Mouse (Mus musculus) cerebellum, postnatal 4 days (tissue): ENCODE data around the gene Stac2.

Source experiments
- DNase-seq, 2 experiments: peaks; one replicate each; pipeline ENCODE4 v3.0.0; 2022; ENCODE audit warnings: low spot score in 2 of 2, mixed read lengths in 1 of 2

Stac2 gene

DNA sequence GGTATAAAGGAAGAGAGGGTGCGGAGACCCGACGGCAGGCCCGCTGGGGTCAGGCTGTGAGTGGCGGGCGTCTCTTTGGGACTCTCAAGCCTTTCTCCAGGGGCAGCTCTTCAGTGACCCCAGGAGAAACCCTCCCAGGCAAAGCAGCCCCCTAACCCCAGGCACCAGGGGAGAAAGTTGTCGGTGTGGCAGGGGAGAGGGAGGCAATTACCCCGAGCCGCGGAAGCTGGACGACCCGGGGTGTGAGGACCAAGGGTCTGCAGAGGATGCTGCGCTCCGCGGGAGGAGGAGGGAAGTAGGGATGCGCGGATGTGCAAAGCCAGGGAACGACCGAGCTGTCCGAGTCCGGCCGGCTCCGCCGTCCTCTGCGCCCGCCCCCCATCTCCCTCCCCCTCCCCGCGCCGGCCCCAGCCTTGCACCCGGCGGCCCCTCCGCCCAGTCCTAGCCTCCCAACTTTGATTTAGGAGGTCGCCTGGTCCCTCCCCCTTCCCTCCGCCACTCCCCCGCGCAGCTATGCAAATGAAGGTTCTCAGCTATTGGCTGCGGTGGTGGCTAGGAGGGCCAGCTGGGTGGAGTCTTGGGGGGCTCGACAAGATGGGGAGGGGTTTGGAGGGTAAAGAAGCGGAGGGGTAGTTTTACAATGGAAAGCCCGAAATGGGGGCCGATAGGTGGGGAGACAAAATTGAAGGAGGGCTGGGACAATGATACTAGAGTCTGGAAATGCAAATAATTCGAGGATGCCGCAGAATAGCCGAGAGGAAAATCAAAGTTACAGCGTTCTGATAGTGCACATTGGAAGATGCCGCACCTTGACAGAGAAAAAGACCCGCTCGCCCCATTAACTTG, at the start of gene Stac2:
Stac2 (minus strand) TSS at position 474 of the 846 bp plus-strand sequence.
- peak in 1 of 2 experiments; percentile 45 for DNase-seq

DNA sequence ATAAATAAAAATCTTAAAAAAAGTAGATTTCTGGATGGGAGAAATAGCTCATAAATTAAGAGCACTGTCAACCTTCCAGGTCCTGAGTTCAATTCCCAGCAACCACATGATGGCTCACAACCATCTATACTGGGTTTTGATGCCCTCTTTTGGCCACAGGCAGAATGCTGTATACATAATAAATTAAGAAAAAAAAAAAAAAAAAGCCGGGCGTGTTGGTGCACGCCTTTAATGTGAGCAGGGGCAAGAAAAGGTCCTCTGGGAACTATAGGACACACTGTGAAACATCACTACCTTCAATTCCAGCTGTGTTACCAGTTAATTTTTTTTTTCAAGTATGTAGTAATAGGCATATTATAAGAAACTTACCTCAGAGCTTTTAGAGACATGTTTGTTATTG, 48.1 kb upstream of the Stac2 start:
- DNase-seq: no peak

DNA sequence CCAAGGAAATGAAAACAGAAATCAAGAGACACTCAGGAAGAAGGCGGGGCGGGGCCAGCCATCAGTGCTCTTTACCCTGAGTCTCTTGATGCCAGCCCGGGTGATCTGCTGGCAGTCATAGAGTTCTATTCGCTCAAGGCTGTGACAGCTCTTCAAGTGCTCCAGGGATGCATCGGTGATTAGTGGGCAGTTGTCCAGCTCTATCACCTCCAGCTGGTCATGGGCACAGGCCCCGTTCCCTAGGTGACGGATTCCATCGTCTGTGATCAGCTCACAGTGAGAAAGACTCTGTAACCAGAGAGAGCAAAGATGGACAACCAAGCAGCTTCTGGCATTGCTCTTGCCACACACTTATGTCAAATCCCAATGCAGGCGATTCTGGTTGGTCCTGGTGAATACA, 37.3 kb upstream of the Stac2 start:
- DNase-seq: no peak

DNA sequence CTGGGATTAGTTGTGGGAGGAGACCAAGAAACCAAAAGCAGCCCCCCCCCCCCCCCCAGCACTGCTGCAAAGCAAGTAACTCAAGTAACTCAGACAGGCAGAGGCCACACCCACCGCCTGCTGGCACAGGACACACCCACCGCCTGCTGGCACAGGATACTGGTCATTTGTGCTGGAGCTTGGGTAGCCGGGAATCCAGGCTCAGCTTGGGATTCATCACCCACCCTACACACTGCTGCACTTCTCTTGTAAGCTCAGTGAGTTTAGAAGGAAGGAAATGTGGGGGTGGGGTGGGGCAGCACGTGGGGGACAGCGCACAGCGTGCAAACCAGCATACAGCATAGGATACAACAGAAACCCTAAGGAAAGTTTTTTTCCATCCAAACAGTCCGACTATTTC, 35.0 kb upstream of the Stac2 start:
- DNase-seq: no peak

DNA sequence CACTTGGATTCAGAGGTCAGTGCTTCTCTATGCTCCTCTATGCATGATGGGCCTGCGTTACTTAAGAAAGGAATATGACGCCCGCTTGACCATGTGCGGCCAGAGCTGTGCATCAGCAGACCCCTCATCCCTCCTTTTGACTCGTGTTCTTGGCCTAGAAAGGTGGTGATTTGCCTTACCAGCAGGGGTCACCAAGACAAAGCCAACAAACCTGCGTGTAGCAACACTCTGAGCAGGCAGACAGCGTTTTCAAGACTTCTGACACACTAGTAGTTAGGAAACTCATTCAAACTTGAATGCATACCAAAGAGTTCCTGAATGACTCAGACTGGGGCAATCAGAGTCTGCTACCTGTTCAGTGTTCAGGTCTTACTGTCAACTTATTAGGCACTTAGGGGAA, 33.3 kb upstream of the Stac2 start:
- DNase-seq: no peak

DNA sequence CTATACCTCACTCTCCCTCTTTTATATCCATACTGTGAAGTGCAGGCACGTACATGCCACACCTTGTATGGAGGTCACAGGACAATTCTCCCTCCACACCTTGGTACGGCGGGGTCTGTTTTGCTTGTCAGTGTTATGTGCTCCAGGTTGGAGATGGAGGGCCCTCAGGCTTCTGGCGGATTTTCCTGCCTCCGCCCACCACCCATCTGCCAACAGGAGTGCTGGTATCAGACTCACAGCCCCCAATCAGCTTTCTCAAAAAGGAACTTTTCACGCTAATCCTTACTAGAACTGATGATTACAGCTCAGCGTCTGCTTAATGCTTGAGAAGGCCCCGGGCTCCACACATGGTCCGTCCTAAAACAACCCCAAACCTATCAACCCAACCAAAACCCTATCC, 32.9 kb upstream of the Stac2 start:
- DNase-seq: no peak

DNA sequence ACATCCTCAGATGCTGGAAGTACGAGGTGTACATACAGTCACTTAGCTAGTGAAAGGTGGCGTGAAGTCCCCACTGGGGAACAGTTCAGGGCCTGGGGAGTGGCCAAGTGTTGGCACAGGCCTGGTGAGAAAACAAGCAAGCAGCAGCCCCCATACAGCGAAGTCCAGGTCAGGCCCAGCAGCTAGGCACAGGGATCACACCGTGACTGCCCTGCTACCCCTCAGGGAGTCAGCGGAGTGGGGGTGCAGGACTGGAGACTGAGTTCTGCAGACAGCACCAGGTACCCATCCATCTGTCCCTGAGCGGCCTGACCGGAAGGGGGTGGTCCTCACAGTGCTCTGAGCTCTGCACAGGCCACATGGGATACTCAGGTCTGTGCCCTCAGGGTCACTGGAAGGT, 29.5 kb upstream of the Stac2 start:
- DNase-seq: no peak

DNA sequence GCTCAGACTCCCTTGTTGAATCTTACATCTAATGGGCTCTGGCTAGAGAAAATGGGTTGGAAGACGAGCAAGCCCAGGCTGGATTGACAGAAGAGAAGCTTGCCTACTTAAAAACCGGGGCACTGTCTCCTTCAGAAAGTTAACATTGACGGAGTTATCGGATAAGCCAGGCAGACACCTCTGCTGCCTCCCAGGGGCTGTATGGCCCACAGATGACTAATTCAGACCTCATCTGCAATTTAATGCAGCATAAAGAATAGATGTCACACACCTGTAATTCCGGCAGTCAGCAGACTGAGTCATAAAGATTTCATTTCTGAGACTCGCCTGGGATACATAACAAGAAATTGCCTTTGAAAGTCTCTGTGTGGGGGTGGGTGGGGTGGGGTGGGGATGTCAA, 27.2 kb upstream of the Stac2 start:
- DNase-seq: no peak

DNA sequence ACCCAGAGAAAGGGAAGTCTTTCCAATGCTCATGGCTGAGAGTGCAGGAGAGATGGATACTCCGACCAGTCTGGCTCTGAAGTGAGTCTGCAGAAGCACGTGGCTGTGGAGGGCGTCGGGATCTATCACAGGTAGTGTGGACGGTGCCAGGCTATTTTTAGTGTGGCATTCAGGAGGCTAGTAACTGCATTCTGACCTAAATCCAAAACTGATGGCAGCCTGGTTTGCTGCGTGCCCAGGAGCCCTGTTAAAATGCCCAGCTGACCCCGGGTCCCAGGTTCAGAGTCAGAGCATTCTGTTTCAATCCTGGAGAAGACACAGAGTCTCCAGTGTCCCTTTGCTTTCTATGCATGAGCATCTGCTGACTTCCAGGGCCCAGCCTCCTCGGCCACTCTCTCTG, 23.8 kb upstream of the Stac2 start:
- no peak for DNase-seq

DNA sequence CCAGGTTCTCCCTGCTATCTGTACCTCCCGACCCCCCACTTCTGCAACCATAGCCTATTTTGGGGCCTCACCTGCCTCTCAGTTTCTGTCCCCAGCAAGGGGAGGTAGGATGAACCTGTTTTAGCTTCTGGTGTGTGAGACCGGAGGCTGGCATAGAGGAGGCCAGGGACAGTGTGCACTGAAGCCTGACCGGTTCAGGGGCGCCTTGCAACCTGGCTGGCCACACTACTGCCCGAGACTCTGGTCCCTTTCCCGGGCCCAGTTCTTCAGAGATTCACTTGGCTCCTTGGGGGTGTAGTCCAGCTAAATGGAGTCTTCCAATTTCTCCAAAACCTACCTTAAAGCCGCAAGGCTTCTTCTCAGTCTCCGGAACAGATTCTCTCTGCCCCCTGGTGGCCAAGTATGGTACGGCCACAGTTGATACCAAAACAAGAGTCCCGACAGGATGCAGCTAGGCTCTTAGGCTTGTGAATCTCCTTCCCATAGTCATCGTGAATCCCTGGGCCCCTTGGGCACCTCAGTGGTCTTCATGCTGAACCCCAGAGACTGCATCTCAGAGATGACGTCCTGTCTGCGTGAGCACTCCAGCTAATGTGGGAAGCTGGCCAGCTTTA, 22.0 kb upstream of the Stac2 start:
- DNase-seq: peak; percentile 95

DNA sequence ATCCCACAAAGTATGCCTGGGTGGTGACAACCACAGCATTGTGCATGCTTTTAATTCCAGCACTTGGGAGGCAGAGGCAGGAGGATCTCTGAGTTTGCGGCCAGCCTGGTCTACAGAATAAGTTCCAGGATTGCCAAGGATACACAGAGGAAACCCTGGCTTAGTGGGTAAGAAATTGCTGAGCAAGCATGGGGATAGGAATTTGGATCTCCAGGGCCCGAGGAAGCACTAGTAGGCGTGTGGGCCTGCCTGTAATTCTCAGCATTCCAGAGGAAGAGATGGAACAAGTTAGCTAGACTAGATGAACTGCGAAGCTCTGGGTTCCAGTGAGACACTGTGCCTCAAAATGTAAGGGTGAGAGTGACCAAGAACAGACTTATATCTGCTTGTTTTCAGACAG, 20.2 kb upstream of the Stac2 start:
- DNase-seq: no peak

DNA sequence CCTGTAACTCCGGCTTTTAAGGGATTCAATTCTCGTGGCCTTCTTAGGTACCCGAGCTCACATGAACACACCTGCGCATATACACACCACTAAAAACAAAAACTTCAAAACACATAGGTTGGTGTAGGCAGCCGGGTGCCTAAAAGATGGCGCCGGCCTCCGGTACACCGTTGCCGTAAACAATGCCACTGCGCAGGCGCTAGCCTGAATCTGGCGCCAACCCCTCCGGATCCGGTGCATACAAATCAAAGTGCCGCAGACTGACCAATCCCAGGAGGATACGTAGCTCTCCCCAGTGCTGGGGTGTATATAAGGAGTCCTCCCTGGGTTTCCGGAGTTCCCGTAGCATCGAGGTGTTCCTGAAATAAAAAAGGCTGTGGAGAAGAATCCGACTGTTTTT, 14.0 kb upstream of the Stac2 start:
- DNase-seq: no peak

DNA sequence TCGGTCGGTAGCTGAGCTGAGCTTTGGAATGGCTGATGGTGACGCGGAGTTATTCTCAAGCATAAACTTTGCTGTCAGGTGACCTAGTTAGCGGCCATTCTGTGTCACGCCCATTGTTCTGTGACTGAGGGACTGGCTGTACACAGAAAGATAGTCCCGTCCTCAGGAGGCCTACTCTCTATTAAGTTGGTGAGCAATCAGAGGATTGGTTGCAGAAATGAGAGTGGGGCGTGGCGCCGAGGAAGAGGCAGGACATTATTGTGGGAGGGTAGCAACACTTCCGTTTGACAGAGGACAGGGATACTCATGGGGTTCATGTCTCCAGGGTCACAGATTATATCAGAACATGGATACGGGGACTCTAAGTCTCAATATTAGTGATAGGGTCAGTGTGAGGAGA, 12.9 kb upstream of the Stac2 start:
- DNase-seq: no peak

DNA sequence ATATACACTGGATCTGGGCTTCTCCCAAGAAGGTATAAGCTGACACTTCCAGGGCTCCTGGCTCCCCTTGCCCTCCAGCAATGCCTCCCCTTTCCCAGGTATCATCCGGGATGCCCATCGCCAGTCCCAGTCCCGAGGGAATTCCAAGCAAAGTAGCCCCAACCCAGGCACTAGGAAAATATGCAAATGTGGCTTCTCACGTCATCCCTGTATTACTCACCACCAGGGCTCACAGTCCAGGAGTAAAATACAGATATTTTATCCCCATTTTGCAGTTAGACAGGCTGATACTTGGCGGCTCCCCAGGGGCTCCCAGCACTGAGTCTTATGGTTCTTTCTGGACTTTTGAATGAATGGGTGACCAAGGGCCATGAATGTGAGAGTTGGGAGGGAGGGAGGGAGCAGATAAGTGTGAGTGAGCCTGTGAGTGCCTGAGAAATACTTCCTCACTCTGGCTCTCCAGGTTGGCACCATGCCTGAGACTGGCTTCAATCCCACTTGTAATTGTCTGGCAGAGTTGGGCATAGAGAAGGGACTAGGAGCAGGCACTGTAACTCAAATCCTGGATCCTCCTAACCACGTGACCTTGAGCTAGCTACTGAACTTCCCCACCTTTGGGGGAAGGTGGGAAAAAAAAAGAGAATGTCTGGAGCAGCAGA, 8.8 kb upstream of the Stac2 start:
- peak in 1 of 2 experiments; percentile 80 for DNase-seq

DNA sequence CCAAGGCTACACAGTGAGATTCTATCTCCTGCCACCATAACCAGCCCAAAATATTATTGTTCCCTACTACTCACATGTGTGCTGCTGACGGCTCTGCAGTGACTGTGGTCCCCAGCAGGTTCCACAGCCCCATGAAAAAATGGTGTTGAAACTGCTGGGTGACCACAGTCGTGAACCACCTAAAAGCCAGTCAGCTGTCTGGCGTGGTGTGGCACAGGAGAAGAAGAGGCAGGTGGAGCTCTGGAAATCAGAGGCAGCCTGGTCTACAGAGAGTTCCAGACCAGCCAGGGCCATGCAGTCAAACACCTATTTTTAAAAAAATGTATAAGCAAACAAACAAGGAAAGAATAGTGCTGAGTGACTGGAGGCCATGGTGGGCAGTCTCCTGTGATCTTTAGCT, 8.2 kb upstream of the Stac2 start:
- DNase-seq: no peak

DNA sequence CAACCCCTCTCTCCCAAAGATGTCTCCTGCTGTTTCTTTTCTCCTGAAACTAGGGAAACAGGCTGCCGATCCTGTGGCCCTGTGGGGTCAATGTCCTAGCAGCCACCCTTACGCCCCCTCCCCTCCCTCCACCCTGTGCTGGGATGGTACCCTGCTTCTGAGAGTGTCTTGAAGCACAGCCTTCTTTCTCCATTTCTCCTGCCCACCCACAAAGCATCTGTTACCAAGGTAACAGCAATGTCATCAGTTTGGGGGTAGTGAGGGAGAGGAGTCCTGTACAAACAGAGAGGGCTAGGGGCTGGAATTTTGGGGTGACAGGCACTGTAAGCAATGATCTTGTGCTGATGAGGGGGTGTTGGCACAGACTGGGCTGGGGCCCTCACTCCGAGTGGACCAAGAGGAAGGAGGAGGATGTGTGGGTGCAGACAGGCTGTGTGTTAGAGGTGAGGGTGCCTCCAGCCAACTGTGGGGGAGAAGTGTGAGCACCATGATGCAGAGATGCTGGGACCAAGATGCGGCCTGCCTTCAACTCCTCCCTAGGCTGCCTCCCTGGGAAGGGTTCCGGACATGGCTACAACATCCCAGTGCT, 6.9 kb upstream of the Stac2 start:
- DNase-seq: no peak

DNA sequence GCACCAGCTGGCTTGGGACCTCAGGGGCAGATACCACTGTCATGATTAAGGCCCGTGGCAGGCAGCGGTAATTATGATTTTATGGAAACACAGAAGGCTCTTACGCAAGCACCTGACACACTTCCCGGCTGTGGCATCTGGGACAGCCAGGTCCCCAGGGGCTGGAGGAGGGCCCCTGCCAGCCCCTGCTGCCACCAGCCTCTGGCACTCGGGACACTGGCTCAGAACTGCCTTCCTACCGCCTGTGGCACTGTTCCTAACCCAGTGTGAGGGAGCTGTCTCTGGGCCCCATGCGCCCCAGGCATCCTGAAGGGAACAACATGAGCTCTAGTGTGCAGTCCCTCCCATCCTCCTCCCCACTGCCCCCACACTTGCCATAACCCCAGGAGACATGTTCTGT, 6.4 kb upstream of the Stac2 start:
- no peak for DNase-seq

DNA sequence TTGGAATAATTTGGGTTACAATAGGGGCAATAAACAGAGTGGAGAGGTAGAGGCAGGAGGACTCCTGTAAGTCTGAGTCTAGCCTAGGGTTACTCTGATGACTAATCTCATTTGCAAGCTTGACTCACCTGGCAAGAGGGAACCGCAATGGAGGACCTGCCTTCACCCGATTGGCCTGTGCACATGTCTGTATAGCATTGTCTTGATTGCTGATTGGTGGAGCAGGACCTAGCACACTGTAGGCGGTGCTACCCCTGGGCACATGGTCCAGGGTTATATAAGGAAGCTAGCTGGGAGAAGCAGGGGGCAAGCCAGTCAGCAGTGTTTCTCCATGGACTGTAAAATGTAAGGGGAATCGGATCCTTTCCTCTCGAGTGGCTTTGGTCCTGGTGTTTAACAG, 4.7 kb upstream of the Stac2 start:
- no peak for DNase-seq

DNA sequence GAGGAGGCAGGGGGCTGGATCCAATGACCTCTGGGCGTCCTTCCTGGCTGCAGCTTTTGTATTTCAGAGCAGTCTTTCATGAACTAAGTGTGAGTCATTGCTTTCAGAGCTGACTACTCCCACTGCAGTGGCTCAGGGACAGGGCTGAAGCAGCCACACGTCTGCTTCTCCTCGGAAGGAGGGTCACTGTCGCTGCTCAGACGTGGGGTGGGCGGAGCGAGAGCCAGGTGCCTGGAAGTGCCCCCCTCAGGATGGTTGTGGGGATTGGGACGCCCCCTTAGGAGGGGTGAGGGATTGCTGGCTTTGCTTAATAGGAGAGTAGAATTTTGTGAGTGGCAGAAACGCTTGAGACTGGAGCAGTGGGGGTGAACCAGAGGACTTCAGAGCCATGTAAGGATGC, 4.2 kb upstream of the Stac2 start:
- DNase-seq: no peak

DNA sequence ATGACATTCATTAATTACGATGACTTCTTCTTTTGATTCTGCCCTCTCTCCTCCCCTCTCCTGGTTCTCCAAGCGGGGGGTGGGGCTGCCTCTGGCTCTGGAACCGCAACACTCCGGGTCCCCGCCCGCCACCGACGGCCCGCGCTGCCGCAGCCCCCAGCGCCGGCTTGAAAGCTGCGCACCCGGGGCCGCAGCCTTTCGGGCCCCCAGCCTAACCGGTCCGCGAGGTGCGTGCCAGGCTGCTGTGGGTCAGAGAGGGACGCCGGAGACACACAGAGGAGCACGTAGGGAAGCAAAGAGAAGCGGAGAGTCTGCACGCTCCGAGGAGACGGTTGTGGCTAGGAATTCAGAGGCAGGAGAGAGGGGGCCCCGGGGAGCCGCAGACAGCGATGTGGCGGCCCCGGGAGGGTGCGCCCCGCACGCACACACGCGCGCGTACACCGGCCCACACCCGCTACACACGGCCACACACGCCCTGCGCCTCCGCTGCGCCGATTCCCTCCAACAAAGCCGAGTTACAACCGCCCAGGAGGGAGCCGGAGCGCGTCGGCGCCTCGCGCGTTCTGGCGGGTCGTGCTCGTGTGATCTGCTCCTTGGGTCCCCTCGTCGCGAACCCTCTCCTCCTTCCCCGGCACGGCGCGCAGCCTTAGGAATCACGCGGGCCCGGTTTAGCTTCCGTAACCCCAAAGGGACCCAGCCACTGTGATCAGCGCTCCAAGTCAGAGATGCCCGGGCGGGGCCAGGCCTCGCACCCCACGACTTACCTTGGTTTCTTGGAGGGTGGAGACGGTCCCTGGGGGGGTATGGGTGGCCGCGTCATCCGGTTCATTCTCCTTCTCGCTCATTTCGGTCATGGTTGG, 903 bp downstream of the Stac2 start:
- no peak for DNase-seq

DNA sequence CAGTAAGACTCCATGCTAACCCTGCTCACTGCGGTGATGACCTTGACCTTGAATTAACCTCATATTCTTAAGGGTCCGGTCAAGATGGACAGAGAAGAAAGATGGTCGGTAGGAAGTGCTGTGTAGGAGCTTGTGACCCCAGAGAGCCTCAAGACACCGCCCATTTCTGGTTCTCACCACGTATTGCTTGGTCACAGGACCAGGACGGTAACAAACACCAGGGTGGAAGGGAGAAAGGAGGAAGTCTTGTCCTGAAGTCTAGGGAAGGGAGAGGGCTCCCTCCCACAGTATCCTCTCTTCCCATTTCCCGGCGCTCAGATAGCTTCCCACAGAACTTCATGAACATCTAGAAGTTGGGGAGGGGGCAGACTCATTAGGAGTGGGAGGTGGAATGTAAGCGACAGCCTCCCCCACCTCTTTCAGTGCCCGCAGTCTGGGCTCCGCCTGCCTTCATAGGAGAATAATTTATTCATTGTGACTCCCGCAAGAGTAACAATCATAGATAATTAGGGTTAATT, 1.6 kb downstream of the Stac2 start:
- DNase-seq: no peak
